Mouse (Mus musculus) lung, adult 2 months (tissue): ENCODE measurements around the gene Vwa3a. TPM values are rescaled to one million over a fixed set of nuclear protein-coding genes. Genes with fewer than 3 reads are reported as not detected.
"Not testable (repeated sequence)": the region's sequence is repeated elsewhere in the genome, so short reads cannot be mapped to it uniquely, and the experiment has no call there.

ENCODE experiments used
- DNase-seq: peaks from one replicate; pipeline ENCODE4 v3.0.0; 2022
- H3K4me1 ChIP-seq: fragments of 200-500 bp; 2 replicates; pipeline ENCODE4 v1.6.1; 2011; ENCODE audit warnings: low read length; ENCODE audit not compliant: control insufficient read depth, insufficient read depth
- H3K4me3 ChIP-seq: fragments of 200-500 bp; replicated peaks from 2 replicates; pipeline ENCODE3; 2011; ENCODE audit warnings: low read depth, mild to moderate bottlenecking, control low read depth, low read length; ENCODE audit errors: extremely low read depth
- CTCF ChIP-seq: fragments of 200-500 bp; IDR thresholded peaks from 2 replicates; pipeline ENCODE4 v1.5.1; 2011; ENCODE audit warnings: mild to moderate bottlenecking, low read length, control low read depth; ENCODE audit not compliant: insufficient read depth
- POLR2A ChIP-seq: fragments of 200-500 bp; IDR thresholded peaks from 2 replicates; pipeline ENCODE4 v1.6.1; 2011; ENCODE audit warnings: low read depth, mild to moderate bottlenecking, control low read depth, low read length, borderline replicate concordance; ENCODE audit errors: extremely low read depth
- WGBS: fragments of 180-500 bp; shearing (Covaris S2); methylation state at CpG from one replicate; pipeline ENCODE4 v1.1.7; 2018; 5-methylcytosine and 5-hydroxymethylcytosine counted together
- polyA plus RNA-seq: library from polyadenylated mRNA; depleted of rRNA; stranded (reverse); fragments of >200 nt; gene quantifications from 2 replicates; pipeline ENCODE4 v1.2.3, GENCODE M21; 2012; rRNA removed

Gene Vwa3a
- polyA plus RNA-seq, result 7.0 and 7.3 TPM in 2 replicates

DNA sequence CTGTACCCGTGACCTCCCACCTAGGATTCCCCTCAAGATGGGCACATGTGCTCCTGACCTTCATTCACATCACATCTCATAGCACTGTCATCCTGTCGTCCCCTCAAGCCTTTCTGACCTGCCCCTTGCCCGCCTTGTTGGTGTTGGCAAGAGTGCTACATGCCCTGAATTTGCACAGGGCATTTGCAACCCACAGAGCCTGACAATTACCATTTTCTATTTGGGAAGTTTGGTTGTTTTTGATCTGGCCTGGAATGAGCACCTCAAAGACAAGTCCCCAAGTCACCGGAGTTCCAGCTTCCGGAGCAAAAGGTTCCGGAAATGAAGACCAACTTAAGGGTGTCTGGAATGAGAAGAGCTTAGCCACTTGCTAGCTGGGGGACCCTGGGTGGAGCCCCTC, at the start of gene Vwa3a:
Vwa3a (plus strand) TSS at position 301 of the 400 bp plus-strand sequence.
- WGBS, result 49% methylated on average over 6 of the region's 6 CpGs
- TF ChIP-seq CTCF, result no peak
- TF ChIP-seq POLR2A, result no peak
- DNase-seq, result no peak
- no peak within 1 kb of the TSS for H3K4me3 ChIP-seq
- no peaks in the 10 kb centered on the region; the same call in 1 of the 2 replicates for H3K4me1 ChIP-seq

DNA sequence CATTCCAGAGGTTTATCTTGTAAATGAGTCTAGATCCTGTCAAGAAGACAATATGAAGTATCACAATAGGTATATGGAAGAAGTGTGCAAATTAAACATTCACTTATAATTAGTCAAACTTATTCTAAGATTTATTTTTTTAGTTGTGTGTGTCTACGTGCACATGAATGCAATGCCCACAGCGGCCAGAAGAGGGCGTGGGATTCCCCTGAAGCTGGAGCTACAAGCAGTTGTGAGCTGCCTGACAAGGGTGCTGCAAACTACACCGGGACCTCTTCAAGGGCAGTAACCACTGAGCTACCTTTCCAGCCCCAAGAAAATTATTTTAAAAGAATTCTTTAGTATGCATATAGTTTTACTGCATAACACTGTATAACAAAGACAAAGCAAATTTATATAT, 48.5 kb upstream of the Vwa3a start:
- H3K4me3 ChIP-seq, result no peak overlapping the region
- peaks cover 3% of the 10 kb centered on the region; the same call in 1 of the 2 replicates for H3K4me1 ChIP-seq
- TF ChIP-seq CTCF (peak; percentile 33), POLR2A (no peak)
- no peak for DNase-seq
- WGBS, result 66% methylated on average over 4 of the region's 4 CpGs

DNA sequence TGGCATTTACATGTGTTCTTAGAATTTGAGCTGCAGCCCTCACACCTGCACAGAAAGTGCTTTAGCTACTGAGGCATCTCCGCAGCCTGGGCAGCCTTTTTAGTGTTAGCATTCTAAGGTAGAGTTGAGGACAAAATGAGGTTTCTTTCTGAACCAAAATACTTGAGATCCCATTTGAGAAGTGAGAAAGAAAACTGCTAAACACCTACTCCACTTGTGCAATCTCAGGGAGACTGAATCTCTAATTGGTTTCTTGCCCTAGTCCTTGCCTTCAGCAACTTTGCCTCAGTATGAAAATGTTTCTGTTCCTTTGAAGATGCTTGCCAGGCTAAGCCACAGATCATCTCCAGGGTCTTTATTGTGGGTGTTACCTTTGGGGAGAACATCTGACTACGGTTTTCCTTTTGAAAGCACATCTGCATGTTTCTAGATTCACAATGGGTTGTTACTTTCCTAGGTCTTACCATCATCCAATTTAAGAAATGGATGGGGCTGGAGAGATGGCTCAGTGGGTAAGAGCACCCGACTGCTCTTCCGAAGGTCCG, 45.2 kb upstream of the Vwa3a start:
- no peak for TF ChIP-seq CTCF
- TF ChIP-seq POLR2A, result no peak
- WGBS, result 95% methylated on average over 5 of the region's 5 CpGs
- DNase-seq, result no peak
- H3K4me3 ChIP-seq, result no peak overlapping the region
- H3K4me1 ChIP-seq, result peaks cover 3% of the 10 kb centered on the region; the same call in 1 of the 2 replicates

DNA sequence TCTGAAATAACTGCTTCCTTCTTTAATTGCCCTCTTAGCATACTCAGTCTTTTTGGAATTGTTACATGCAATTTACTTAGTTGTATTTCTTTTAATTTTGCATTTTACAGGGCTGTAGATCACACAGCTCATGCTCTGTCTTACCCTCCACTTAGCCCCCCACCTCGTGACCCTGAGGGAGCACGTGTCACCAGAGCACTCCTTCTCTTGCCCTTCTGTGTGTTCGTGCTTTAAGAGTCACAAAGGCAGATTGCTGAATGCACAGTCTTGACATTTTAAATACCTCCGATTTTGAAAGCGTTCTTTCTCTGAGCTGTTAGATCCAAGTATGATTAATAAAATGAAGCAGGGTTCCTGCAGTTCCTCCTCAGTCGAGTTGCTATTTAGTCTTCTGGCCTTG, 43.9 kb upstream of the Vwa3a start:
- DNase-seq, result no peak
- TF ChIP-seq CTCF (no peak), POLR2A (no peak)
- H3K4me1 ChIP-seq, result peaks cover 3% of the 10 kb centered on the region; the same call in 1 of the 2 replicates
- H3K4me3 ChIP-seq, result no peak overlapping the region
- WGBS, result 48% methylated on average over 6 of the region's 6 CpGs

DNA sequence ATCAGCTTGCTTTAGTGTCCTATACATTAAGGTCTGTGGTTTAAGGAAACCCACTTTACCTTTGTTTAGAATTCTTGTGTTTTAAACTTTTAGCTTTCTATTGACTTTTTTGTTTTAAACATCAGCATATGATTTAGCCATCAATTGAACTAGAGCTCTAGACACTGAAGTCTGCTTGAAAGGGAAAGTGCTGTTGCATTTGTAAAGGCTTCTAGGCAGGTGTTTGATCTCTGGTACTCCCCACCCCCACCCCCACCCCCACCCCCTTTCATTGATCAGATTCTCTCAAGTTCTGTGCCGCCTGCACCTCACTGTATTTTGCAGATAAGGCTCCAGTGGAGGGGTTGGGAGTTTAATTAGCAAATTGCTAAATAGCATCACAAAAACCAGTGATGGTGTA, 43.5 kb upstream of the Vwa3a start:
- no peak for TF ChIP-seq CTCF
- no peak for TF ChIP-seq POLR2A
- Histone ChIP-seq H3K4me3 (no peak overlapping the region), H3K4me1 (peaks cover 3% of the 10 kb centered on the region; the same call in 1 of the 2 replicates)
- no peak for DNase-seq
- WGBS, result 95% methylated on average over 1 of the region's 1 CpGs

DNA sequence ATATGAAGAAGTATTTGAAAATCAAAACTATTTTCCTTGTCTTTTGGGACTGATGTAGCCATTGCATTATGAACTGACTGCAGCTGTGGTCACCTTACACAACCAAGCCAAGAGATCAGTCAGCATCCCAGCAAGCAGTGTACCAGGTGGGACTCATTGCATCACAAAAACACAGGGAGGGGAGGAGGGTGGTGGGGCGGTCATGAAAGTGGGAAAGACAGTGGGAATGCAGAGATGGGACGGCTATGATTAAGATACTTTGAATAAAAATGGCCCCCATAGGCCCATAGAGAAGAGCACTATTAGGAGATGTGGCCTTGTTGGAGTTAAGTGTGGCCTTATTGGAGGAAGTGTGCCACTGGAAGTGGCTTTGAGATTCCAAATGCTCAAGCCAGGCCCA, 42.8 kb upstream of the Vwa3a start:
- DNase-seq, result no peak
- Histone ChIP-seq H3K4me1 (peaks cover 3% of the 10 kb centered on the region; the same call in 1 of the 2 replicates), H3K4me3 (no peak overlapping the region)
- TF ChIP-seq POLR2A, result no peak
- no peak for TF ChIP-seq CTCF
- 96% methylated on average over 2 of the region's 2 CpGs for WGBS

DNA sequence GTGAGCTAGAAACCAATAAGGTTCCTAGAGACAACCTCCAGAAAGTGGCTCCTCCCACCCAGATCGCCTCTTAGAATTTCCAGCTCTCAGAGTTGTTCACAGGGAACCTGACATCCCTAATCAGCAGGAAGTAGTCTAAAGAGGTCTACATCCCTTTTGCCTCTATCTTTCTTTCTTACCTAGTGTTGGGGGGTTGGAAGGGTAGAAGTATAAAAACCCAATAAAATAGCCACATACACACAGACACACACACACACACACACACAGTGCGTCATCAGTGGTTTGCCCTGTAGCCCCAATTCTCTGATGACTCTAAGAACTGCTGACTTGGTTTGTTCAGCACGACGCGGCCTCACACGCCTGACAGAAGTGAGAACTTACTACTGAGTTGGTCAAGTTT, 39.5 kb upstream of the Vwa3a start:
- Histone ChIP-seq H3K4me1 (no peaks in the 10 kb centered on the region; the same call in none of the 2 replicates), H3K4me3 (no peak overlapping the region)
- 84% methylated on average over 6 of the region's 6 CpGs for WGBS
- no peak for DNase-seq
- TF ChIP-seq POLR2A (no peak), CTCF (no peak)

DNA sequence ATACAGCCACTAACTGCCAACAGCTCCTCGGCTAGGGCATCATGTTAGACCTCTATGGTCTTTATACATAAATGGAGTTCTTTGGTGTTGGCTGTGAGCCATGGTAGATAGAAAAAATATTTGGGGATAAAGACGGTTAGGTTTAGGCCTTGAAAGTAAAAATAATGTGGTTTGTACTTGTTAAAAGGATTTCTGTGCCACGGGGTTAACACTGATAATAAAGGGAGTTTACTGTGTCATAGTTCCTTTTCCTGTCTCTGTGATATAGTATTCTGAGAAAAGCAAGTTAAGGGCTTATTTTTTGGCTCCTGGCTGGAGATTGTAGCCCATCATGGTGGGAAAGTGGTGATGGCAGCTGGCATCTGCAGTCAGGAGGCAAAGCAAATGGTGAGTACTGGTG, 35.2 kb upstream of the Vwa3a start:
- Histone ChIP-seq H3K4me3 (no peak overlapping the region), H3K4me1 (peaks cover 3% of the 10 kb centered on the region)
- TF ChIP-seq CTCF (no peak), POLR2A (no peak)
- no peak for DNase-seq
- WGBS, result 46% methylated on average over 3 of the region's 3 CpGs

DNA sequence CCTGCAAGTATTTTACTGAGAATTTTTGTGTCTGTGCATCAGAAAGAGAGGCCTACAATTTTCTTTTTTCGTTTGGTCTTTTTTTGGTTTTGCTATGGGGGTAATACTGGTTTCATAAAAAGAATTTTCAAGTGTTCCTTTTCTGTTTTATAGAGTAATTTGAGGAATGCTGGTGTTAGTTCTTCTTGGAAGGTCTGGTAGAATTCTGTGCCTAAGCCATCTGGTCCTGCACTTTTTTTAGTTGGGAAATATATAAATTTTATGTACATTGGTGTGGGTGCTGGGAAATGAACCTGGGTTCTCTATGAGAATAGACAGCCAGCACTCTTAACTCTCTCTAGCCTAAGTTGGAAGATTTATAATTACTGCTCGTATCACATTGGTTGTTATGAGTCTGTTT, 27.0 kb upstream of the Vwa3a start:
- H3K4me3 ChIP-seq, result no peak overlapping the region
- WGBS, result 84% methylated on average over 2 of the region's 2 CpGs
- no peak for DNase-seq
- TF ChIP-seq POLR2A (no peak), CTCF (no peak)
- no peaks in the 10 kb centered on the region for H3K4me1 ChIP-seq

DNA sequence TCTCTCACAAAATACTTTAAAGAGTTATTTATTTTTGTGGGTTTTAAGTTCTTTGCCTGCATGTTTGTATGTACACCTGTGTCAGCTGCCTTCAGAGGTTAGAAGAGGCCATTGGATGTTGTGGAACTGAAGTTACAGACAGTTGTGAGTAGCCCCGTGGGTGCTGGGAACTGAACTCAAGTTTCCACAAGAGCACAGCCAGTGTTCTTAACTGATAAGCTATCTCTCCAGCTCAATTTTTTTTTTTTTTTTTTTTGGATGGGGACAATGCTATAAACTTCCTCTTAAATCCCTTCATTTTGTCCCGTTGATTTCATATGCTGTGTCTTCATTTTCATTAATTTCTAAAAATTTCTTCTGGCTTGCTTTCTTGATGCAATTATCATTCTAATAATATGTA, 25.9 kb upstream of the Vwa3a start:
- no peaks in the 10 kb centered on the region for H3K4me1 ChIP-seq
- H3K4me3 ChIP-seq, result no peak overlapping the region
- no peak for TF ChIP-seq POLR2A
- no peak for TF ChIP-seq CTCF
- no peak for DNase-seq
- WGBS, result 74% methylated on average over 2 of the region's 2 CpGs

DNA sequence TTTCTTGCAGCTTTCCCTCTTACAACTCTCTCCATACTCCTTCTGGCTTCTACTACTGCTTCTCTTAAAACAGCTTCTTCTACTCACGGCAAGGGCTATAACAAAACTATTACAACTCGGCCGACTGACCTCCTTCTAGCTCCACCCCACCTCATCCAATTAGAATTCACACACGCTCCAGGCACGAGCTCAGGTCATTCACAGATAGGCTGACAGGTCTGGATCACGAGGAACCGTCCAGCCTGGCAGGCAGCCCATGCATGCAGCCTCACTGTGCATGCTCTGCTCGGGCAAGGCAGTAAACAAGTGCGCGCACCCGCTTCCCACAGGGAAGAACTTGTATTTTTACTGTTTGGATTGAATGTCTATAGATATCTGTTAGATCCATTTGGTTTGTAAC, 25.2 kb upstream of the Vwa3a start:
- DNase-seq, H3K4me1 ChIP-seq, H3K4me3 ChIP-seq: not testable (repeated sequence)
- 80% methylated on average over 11 of the region's 11 CpGs for WGBS
